Mouse (Mus musculus) lung, adult 2 months (tissue): ENCODE measurements at regions not wholly inside any gene's neighbourhood (a gene's known extent, or its start where the extent isn't known, plus 50 kb on each side); places are given as distances from the start of the nearest gene placed in this dataset.
A peak's percentile ranks its signal among the peaks of the same experiment; 100 is the strongest.

Experiments
- DNase-seq: peaks from one replicate; pipeline ENCODE4 v3.0.0; 2022
- H3K4me1 ChIP-seq: fragments of 200-500 bp; 2 replicates; pipeline ENCODE4 v1.6.1; 2011; ENCODE audit warnings: low read length; ENCODE audit not compliant: control insufficient read depth, insufficient read depth
- H3K4me3 ChIP-seq: fragments of 200-500 bp; replicated peaks from 2 replicates; pipeline ENCODE3; 2011; ENCODE audit warnings: low read depth, mild to moderate bottlenecking, control low read depth, low read length; ENCODE audit errors: extremely low read depth
- CTCF ChIP-seq: fragments of 200-500 bp; IDR thresholded peaks from 2 replicates; pipeline ENCODE4 v1.5.1; 2011; ENCODE audit warnings: mild to moderate bottlenecking, low read length, control low read depth; ENCODE audit not compliant: insufficient read depth
- POLR2A ChIP-seq: fragments of 200-500 bp; IDR thresholded peaks from 2 replicates; pipeline ENCODE4 v1.6.1; 2011; ENCODE audit warnings: low read depth, mild to moderate bottlenecking, control low read depth, low read length, borderline replicate concordance; ENCODE audit errors: extremely low read depth
- WGBS: fragments of 180-500 bp; shearing (Covaris S2); methylation state at CpG from one replicate; pipeline ENCODE4 v1.1.7; 2018; 5-methylcytosine and 5-hydroxymethylcytosine counted together

- DNase-seq = no peak
- WGBS = 74% methylated on average over 10 of the region's 10 CpGs
These were observed 134.1 kb downstream of the Zfp365 start for GRCm38 (mm10) chr10:67778341-67778740.

GRCm38 (mm10) chr10:67777721-67778120 is 134.7 kb downstream of the Zfp365 start:
- 69% methylated on average over 7 of the region's 7 CpGs for WGBS
- TF ChIP-seq CTCF (no peak), POLR2A (no peak)
- H3K4me1 ChIP-seq = no peaks in the 10 kb centered on the region
- no peak overlapping the region for H3K4me3 ChIP-seq
- DNase-seq = no peak

More at GRCm38 (mm10) chr10:67778341-67778740, 134.1 kb downstream of the Zfp365 start:
- Histone ChIP-seq H3K4me1 (no peaks in the 10 kb centered on the region), H3K4me3 (no peak overlapping the region)
- TF ChIP-seq CTCF (no peak), POLR2A (no peak)

GRCm38 (mm10) chr10:67776851-67777250 is 135.6 kb downstream of the Zfp365 start:
- TF ChIP-seq CTCF (no peak), POLR2A (no peak)
- H3K4me3 ChIP-seq = no peak overlapping the region
- no peak for DNase-seq
- no peaks in the 10 kb centered on the region for H3K4me1 ChIP-seq
- WGBS = 74% methylated on average over 9 of the region's 9 CpGs

GRCm38 (mm10) chr10:67771796-67772195 is 140.7 kb downstream of the Zfp365 start:
- TF ChIP-seq POLR2A = no peak
- no peak for TF ChIP-seq CTCF
- DNase-seq = no peak
- 55% methylated on average over 8 of the region's 8 CpGs for WGBS
- no peak overlapping the region for H3K4me3 ChIP-seq
- H3K4me1 ChIP-seq = no peaks in the 10 kb centered on the region

GRCm38 (mm10) chr10:67766099-67766498 is 146.4 kb downstream of the Zfp365 start:
- Histone ChIP-seq H3K4me3 (no peak overlapping the region), H3K4me1 (no peaks in the 10 kb centered on the region)
- DNase-seq = peak; percentile 25
- 35% methylated on average over 13 of the region's 13 CpGs for WGBS
- TF ChIP-seq POLR2A (no peak), CTCF (peak; percentile 82)

- 41% methylated on average over 3 of the region's 3 CpGs for WGBS
- TF ChIP-seq POLR2A (no peak), CTCF (no peak)
- DNase-seq = no peak
- no peak overlapping the region for H3K4me3 ChIP-seq
- no peaks in the 10 kb centered on the region; the same call in 1 of the 2 replicates for H3K4me1 ChIP-seq
These were observed 152.0 kb downstream of the Zfp365 start for GRCm38 (mm10) chr10:67760424-67760823.

- no peak overlapping the region for H3K4me3 ChIP-seq
- TF ChIP-seq CTCF (no peak), POLR2A (no peak)
- DNase-seq = no peak
- H3K4me1 ChIP-seq = no peaks in the 10 kb centered on the region
- 88% methylated on average over 4 of the region's 4 CpGs for WGBS
These were observed 164.3 kb downstream of the Zfp365 start for GRCm38 (mm10) chr10:67748121-67748520.

- 80% methylated on average over 3 of the region's 3 CpGs for WGBS
- H3K4me1 ChIP-seq = no peaks in the 10 kb centered on the region; the same call in 1 of the 2 replicates
- H3K4me3 ChIP-seq = no peak overlapping the region
- DNase-seq = no peak
- no peak for TF ChIP-seq POLR2A
These were observed 165.0 kb downstream of the Zfp365 start for GRCm38 (mm10) chr10:67747461-67747860.

- 71% methylated on average over 3 of the region's 3 CpGs for WGBS
- peaks cover 3% of the 10 kb centered on the region; the same call in 1 of the 2 replicates for H3K4me1 ChIP-seq
- no peak for TF ChIP-seq POLR2A
- no peak for TF ChIP-seq CTCF
- no peak for DNase-seq
- no peak overlapping the region for H3K4me3 ChIP-seq
These were observed 166.3 kb downstream of the Zfp365 start for GRCm38 (mm10) chr10:67746140-67746539.

- TF ChIP-seq CTCF (no peak), POLR2A (no peak)
- no peak for DNase-seq
- WGBS = 94% methylated on average over 9 of the region's 9 CpGs
- Histone ChIP-seq H3K4me3 (no peak overlapping the region), H3K4me1 (peaks cover 3% of the 10 kb centered on the region; the same call in 1 of the 2 replicates)
These were observed 168.9 kb downstream of the Zfp365 start for GRCm38 (mm10) chr10:67743561-67743960.
